Mouse (Mus musculus): ENCODE measurements around the gene Bace2. TPM values are rescaled to one million over a fixed set of nuclear protein-coding genes. Genes with fewer than 3 reads are reported as not detected.

The Bace2 gene
- polyA plus RNA-seq, 3 experiments from 2014 or later = 1.4 to 4.3 (median 3.6) TPM

GRCm38 (mm10) chr16:97402213-97402785 lies 45.8 kb downstream of the Bace2 start:
- peak; percentile 57 for ATAC-seq

- no peak for ATAC-seq
Observed at GRCm38 (mm10) chr16:97405476-97406012, 49.0 kb downstream of the Bace2 start.

- ATAC-seq = no peak
Observed at GRCm38 (mm10) chr16:97417896-97418542, 61.5 kb downstream of the Bace2 start.

GRCm38 (mm10) chr16:97418749-97419453 lies 62.4 kb downstream of the Bace2 start:
- no peak for ATAC-seq

- no peak for ATAC-seq
Observed at GRCm38 (mm10) chr16:97421671-97422070, 65.1 kb downstream of the Bace2 start.

GRCm38 (mm10) chr16:97423627-97424026 lies 67.1 kb downstream of the Bace2 start:
- no peak for ATAC-seq

- no peak for ATAC-seq
Observed at GRCm38 (mm10) chr16:97428026-97428425, 71.5 kb downstream of the Bace2 start.

- no peak for ATAC-seq
Observed at GRCm38 (mm10) chr16:97430091-97430490, 73.5 kb downstream of the Bace2 start.

- ATAC-seq = no peak
Observed at GRCm38 (mm10) chr16:97431328-97431727, 74.8 kb downstream of the Bace2 start.

- no peak for ATAC-seq
Observed at GRCm38 (mm10) chr16:97434206-97434605, 77.7 kb downstream of the Bace2 start.

- ATAC-seq = no peak
Observed at GRCm38 (mm10) chr16:97437448-97438056, 81.0 kb downstream of the Bace2 start.

GRCm38 (mm10) chr16:97438191-97438590 lies 81.6 kb downstream of the Bace2 start:
- no peak for ATAC-seq

GRCm38 (mm10) chr16:97441967-97442366 lies 85.4 kb downstream of the Bace2 start:
- ATAC-seq = peak; percentile 48

GRCm38 (mm10) chr16:97443670-97444263 lies 87.2 kb downstream of the Bace2 start:
- peak; percentile 78 for ATAC-seq

- no peak for ATAC-seq
Observed at GRCm38 (mm10) chr16:97447386-97447785, 90.8 kb downstream of the Bace2 start.

- no peak for ATAC-seq
Observed at GRCm38 (mm10) chr16:97459831-97460230, 103.3 kb downstream of the Bace2 start.

- ATAC-seq = no peak
Observed at GRCm38 (mm10) chr16:97461271-97461670, 104.7 kb downstream of the Bace2 start.

GRCm38 (mm10) chr16:97462481-97463181 lies 106.1 kb downstream of the Bace2 start, which contains the start of gene Mx1:
Gene Mx1 (minus strand): TSS chr16:97462907.
- peak; percentile 86 for ATAC-seq

- no peak for ATAC-seq
Observed at GRCm38 (mm10) chr16:97466182-97466957, 109.8 kb downstream of the Bace2 start.

- ATAC-seq = no peak
Observed at GRCm38 (mm10) chr16:97467472-97467871, 110.9 kb downstream of the Bace2 start.
